In the genomic region with DNA sequence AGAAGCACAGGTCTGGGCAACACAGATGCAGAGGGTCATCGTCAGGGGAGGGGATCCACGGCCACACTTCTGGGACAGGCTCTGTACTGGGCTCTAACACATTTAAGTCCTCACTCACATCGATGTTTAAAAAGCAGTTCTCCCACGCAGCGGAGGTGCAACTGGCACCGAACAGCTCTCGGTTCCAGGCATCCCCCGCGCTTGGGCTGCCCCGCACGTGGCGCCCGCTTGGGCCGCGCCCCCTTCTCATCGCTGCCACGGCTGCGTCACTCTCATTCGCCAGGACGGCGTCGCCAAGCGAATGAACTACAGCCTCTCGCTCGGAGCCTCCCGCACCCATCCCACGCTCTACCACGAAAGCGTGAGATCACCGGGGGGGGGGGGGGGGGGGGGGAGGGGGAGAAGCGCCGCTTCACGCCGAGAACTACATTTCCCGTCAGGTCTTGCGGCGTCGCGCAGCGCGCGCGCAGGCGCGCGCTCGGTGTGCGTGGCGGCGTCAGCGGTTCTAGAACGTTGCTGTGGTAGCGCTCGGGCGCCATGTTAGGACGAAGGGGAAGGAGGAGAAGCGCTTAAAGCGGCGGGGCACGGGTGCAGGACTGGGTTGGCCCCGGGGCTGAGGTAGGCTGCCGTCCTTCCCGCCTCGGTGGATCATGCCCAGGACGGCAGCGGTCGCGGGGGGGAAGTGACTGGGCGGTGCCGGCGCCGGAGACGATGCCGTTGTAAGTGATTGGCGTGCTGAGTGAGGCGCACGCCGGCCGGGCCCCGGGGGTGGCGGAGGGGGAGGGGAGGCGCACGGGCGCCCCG, we compare ENCODE assay signal across 8 mouse cellular contexts. TPM values are rescaled to one million over a fixed set of nuclear protein-coding genes. Genes with fewer than 3 reads are reported as not detected.
DNase-seq lines count a peak whose midpoint lies in the region; ATAC-seq lines count a peak whose summit lies in the region.

Gene Papola, plus strand, starts transcription at position 499 of the 804 bp plus-strand sequence.

- no peaks in the 10 kb centered on the region for H3K9me3 ChIP-seq in hindbrain, embryonic 15.5 days

- DNase-seq in T-cell, adult 2 months (ENCODE audit: low spot score) = peak; percentile 91
- DNase-seq in cerebellum, postnatal 36 days = peak; percentile 88 to 90
- DNase-seq in frontal cortex, postnatal 36 days (ENCODE audit: low spot score in 2 of 2) = peak; percentile 85 to 91
- DNase-seq in left cerebral cortex, adult 11 months (ENCODE audit: low spot score) = peak; percentile 81
- DNase-seq in lung, postnatal 4 days = peak; percentile 91 to 92
- DNase-seq in retina, postnatal 7 days (ENCODE audit: low read depth, low spot score) = peak; percentile 88
- peak; percentile 82 for DNase-seq in urinary bladder, adult 2 months (ENCODE audit: low spot score)

- H3K4me2 ChIP-seq in hindbrain, embryonic 15.5 days = peak within 1 kb of the TSS; percentile 91

- peak within 1 kb of the TSS; percentile 74 for H3K9ac ChIP-seq in hindbrain, embryonic 15.5 days

- no peaks in the 10 kb centered on the region for H3K36me3 ChIP-seq in hindbrain, embryonic 15.5 days

- H3K27ac ChIP-seq in hindbrain, embryonic 15.5 days (replicated peaks) = peak within 1 kb of the TSS; percentile 97

- peak within 1 kb of the TSS; percentile 76 for H3K4me3 ChIP-seq in hindbrain, embryonic 15.5 days

- H3K4me1 ChIP-seq in hindbrain, embryonic 15.5 days (replicated peaks) = peaks cover 26% of the 10 kb centered on the region

- H3K27me3 ChIP-seq in hindbrain, embryonic 15.5 days = no peaks in the 10 kb centered on the region

- peak; percentile 95 for ATAC-seq in hindbrain, embryonic 15.5 days (ENCODE audit: low FRiP score, low read depth)

- under 1% methylated on average over 58 of the region's 85 CpGs for WGBS in hindbrain, embryonic 15.5 days

RNA-seq across cellular contexts. Expression of gene Papola, which starts in this region (rescaled TPM):
- 151 and 157 TPM in 2 replicates for polyA plus RNA-seq in hindbrain, embryonic 15.5 days (2015; fragmentation: Nextera tagmentation; extraction: Ambion mirVana)
- polyA plus RNA-seq in urinary bladder, adult 2 months (2012; rRNA removed) = 94.8 and 100 TPM in 2 replicates

Comparison
In these comparisons a context has a peak if more than half of its experiments do, and no peak if none do; other contexts are left out.
1. Peak in every context shown above with its lines: DNase-seq, ATAC-seq, H3K4me3 ChIP-seq and H3K27ac ChIP-seq.